Mouse (Mus musculus): ENCODE measurements around the gene 4930467E23Rik. TPM values are rescaled to one million over a fixed set of nuclear protein-coding genes. Genes with fewer than 3 reads are reported as not detected.
"Not testable (repeated sequence)": the region's sequence is repeated elsewhere in the genome, so short reads cannot be mapped to it uniquely, and the experiment has no call there.

Gene 4930467E23Rik
- polyA plus RNA-seq, 1 experiment from 2014 or later: not detected

DNA sequence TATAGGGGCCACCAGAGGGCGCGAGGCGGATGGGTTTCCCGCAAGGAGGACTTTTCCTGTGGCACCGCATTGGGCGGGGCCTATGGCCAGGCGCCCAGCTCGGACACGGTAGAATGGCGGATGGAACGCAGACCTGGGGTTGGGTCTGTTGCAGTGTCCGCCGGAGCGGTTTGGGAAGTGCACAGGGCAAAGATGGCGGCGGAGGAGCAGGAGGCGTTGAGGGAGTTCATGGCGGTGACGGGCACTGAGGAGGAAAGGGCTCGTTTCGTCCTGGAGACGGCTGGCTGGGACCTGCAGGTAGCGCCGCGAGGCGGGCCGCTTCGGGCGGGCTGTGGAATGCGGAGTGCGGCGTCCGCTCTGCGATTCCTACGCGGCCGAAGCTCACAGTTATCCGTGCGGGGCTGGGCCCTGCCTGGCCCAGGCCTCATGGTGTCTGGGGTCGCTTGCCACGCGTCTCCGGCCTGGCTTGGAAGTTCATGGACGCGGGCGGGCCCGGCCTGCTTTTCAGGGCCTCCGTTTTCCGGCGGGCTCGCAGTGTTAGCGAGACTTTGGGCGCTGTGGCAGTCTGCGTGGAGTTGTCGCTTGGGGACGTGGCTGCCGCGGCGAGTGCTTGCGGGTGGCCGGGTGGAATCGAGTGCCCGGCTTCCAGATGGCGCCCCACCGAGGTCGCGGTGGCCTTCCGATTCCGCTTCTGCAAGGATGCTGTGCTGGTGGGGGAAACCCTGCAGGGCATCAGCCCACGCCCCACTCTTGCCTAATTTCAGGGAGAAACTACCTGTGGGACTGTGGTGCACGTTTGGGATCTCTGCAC lies 55.4 kb downstream of the 4930467E23Rik start:
- WGBS (ENCODE audit: insufficient replicate concordance): 8% methylated on average over 71 of the region's 71 CpGs
- peak overlapping the region; percentile 51; the same call in 1 of the 2 replicates for H3K27ac ChIP-seq (replicated peaks)
- peak overlapping the region; percentile 68 for H3K9ac ChIP-seq
- not testable (repeated sequence) for H3K9me3 ChIP-seq (replicated peaks); H3K36me3 ChIP-seq (replicated peaks); H3K4me1 ChIP-seq (replicated peaks); H3K27me3 ChIP-seq
- ATAC-seq (ENCODE audit: insufficient read depth): peak; percentile 100
- H3K4me3 ChIP-seq (replicated peaks): peak overlapping the region; percentile 66
- H3K4me2 ChIP-seq: peak overlapping the region; percentile 70

GRCm38 (mm10) chr8:19792696-19793095 lies 63.3 kb downstream of the 4930467E23Rik start:
- ATAC-seq (ENCODE audit: insufficient read depth); H3K27me3 ChIP-seq: not testable (repeated sequence)
- 54% methylated on average over 7 of the region's 7 CpGs for WGBS (ENCODE audit: insufficient replicate concordance)

More at GRCm38 (mm10) chr8:19792696-19793095, 63.3 kb downstream of the 4930467E23Rik start:
- not testable (repeated sequence) for H3K9ac ChIP-seq; H3K9me3 ChIP-seq (replicated peaks); H3K4me2 ChIP-seq; H3K27ac ChIP-seq (replicated peaks); H3K36me3 ChIP-seq (replicated peaks); H3K4me3 ChIP-seq (replicated peaks); H3K4me1 ChIP-seq (replicated peaks)

Other genes starting within 250 kb of the 4930467E23Rik start
- not detected in 2 replicates for gene Defb7, start 234.5 kb upstream of the 4930467E23Rik start, polyA plus RNA-seq (2015; fragmentation: Nextera tagmentation; extraction: Ambion mirVana)
- gene Gm31371, start 173.8 kb downstream of the 4930467E23Rik start, polyA plus RNA-seq (2015; fragmentation: Nextera tagmentation; extraction: Ambion mirVana): not detected in 2 replicates